Mouse (Mus musculus) megakaryocyte, embryonic 14.5 days (primary cell): Measurements from ENCODE around the gene Mllt10. TPM values are rescaled to one million over a fixed set of nuclear protein-coding genes. Genes with fewer than 3 reads are reported as not detected.

Experiments
- H3K27me3 ChIP-seq: replicated peaks from 2 replicates; pipeline ENCODE3; 2012; ENCODE audit warnings: inconsistent platforms
- H3K36me3 ChIP-seq: replicated peaks from 2 replicates; pipeline ENCODE3; 2012; ENCODE audit warnings: low read length, inconsistent platforms, mixed read lengths
- H3K4me1 ChIP-seq: 2 replicates; pipeline ENCODE4 v1.6.1; 2012; ENCODE audit warnings: inconsistent platforms
- H3K4me3 ChIP-seq: replicated peaks from 2 replicates; pipeline ENCODE3; 2012; ENCODE audit warnings: moderate library complexity, mild to moderate bottlenecking, inconsistent platforms
- H3K9me3 ChIP-seq: 2 replicates; pipeline ENCODE4 v1.6.1; 2012; ENCODE audit warnings: inconsistent platforms
- FLI1 ChIP-seq: IDR thresholded peaks from 2 replicates; pipeline ENCODE4 v1.6.1; 2012; ENCODE audit warnings: low read length, inconsistent platforms, mixed read lengths
- GATA1 ChIP-seq: IDR thresholded peaks from 3 replicates; pipeline ENCODE4 v1.6.1; 2012; ENCODE audit warnings: mixed read lengths, low read length, inconsistent platforms, borderline replicate concordance
- polyA plus RNA-seq: library from polyadenylated mRNA; stranded (reverse); fragments of >175 nt; gene quantifications from 2 replicates; pipeline ENCODE4 v1.2.3, GENCODE M21; 2012; ENCODE audit warnings: low replicate concordance; ENCODE audit not compliant: insufficient read depth

Gene Mllt10
- polyA plus RNA-seq, 1 experiment = 5.1 TPM

DNA sequence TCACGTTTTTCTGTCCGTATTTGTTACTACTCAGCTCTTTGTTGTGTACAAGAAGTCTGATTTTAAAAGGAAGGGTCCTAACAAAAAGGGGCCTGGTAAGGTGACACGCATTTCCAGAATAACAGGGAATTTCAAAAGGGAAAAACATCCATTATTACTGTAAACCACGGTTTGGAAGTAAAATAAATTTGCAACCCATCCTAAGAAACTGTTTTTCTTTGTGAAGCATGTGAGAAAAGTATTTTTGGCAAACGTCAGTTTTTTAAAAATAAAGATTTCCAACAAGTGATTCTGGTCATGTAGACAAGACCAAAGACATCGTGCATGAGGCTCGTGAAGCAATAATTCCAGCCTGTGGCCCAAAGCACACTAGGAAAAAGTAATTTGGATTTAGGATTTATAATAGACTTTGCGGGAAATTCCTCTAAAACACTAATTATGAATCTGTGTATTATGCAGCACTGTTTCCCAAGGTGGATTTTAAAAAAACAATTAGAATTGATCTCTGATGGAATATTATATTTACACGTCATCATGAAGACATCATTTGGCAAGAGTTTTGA, 3.2 kb downstream of the Mllt10 start:
- TF ChIP-seq FLI1 = no peak
- no peak for TF ChIP-seq GATA1
- H3K27me3 ChIP-seq = no peaks in the 10 kb centered on the region
- no peaks in the 10 kb centered on the region for H3K9me3 ChIP-seq
- H3K4me3 ChIP-seq = peak overlapping the region; percentile 98
- H3K4me1 ChIP-seq = peaks cover 21% of the 10 kb centered on the region; the same call in 1 of the 2 replicates
- H3K36me3 ChIP-seq = no peaks in the 10 kb centered on the region

DNA sequence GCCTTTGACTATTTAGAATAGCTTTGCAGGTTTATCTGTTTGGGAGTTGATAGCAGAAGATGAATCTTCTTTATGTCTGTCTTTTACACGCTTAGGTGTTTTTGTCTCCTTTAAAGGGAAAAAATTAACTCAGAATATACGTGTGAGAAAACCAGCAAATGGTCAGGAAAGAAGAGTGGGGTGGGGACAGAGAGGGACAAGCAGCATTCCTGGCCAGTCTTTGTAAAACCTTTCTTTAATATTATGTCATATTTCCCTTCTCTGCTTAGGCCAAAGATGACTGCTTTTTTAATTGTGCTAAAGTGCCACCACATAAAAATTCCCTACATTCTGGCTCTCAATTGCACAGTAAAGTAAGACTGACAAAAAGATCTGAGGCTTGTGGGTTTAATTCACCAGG, 4.0 kb downstream of the Mllt10 start:
- no peaks in the 10 kb centered on the region for H3K9me3 ChIP-seq
- no peaks in the 10 kb centered on the region for H3K36me3 ChIP-seq
- TF ChIP-seq FLI1 = no peak
- TF ChIP-seq GATA1 = no peak
- peaks cover 21% of the 10 kb centered on the region; the same call in 1 of the 2 replicates for H3K4me1 ChIP-seq
- H3K27me3 ChIP-seq = no peaks in the 10 kb centered on the region
- H3K4me3 ChIP-seq = no peak overlapping the region

DNA sequence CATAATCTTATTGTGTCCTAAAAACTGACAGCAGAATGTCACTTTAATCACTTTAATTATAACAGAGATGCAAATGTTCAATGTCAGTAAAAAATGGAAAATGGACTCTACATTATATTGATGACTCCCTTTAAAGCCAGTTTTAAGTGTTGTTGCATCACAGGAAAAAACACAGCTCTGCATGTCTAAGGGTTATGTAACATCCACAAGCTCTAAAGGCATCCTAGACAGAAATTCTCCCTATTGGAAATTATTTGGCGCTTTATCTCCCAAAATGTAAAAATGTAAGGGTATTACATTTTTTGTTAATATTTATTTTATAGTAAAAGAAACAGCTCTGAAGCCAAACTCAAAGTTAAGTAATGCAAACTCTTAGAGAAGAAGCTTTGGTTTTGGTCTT, 4.9 kb downstream of the Mllt10 start:
- Histone ChIP-seq H3K4me3 (no peak overlapping the region), H3K36me3 (no peaks in the 10 kb centered on the region), H3K4me1 (peaks cover 21% of the 10 kb centered on the region; the same call in 1 of the 2 replicates), H3K27me3 (no peaks in the 10 kb centered on the region), H3K9me3 (no peaks in the 10 kb centered on the region)
- TF ChIP-seq GATA1 (no peak), FLI1 (no peak)

DNA sequence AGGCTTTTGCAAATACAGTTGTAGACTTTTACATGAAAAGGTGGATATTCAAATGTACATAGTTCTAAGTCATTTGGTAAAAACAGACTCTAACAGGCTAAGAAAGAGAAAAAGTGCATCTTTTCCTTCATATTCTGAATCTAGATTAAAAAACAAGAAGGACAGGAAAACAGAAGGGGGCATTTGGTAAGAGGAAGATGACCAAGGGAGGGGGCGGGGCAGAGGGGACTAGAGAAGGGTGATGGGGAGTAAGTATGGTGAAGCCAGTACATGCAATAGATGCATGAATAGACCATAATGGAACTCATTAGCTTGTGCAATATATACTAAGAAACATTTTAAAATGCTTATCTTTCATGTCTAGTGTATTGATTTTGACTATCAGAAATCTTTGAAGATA, 5.4 kb downstream of the Mllt10 start:
- TF ChIP-seq FLI1 (no peak), GATA1 (no peak)
- H3K36me3 ChIP-seq = no peaks in the 10 kb centered on the region
- no peaks in the 10 kb centered on the region for H3K9me3 ChIP-seq
- H3K4me1 ChIP-seq = peaks cover 17% of the 10 kb centered on the region
- no peak overlapping the region for H3K4me3 ChIP-seq
- no peaks in the 10 kb centered on the region for H3K27me3 ChIP-seq

DNA sequence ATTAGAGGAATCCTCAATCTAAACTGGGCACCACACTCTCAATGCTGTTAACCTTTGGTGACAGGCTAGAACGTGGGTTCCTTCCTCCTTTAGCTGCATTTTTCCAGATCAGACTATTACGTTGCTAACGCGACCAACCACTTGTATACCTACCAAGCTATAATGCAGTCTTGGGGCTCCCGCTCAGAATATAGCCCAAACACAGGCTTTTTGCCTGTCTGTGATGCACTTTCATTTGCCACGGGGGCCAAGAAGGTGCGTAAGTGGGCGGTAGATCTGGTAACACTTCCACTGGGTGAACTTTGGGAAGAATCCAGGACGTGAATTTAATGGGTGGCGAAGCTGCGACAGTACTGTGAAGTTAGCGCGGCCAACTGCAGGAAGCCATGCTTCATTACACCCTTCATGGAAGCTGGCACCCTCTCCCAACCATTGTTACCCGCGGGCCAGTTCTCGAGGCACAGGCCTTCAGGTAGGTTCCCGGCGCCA, 8.8 kb downstream of the Mllt10 start:
- H3K4me3 ChIP-seq = peak overlapping the region; percentile 92
- peaks cover 22% of the 10 kb centered on the region for H3K36me3 ChIP-seq
- H3K9me3 ChIP-seq = no peaks in the 10 kb centered on the region
- no peak for TF ChIP-seq GATA1
- TF ChIP-seq FLI1 = no peak
- peaks cover 31% of the 10 kb centered on the region for H3K4me1 ChIP-seq
- no peaks in the 10 kb centered on the region for H3K27me3 ChIP-seq

DNA sequence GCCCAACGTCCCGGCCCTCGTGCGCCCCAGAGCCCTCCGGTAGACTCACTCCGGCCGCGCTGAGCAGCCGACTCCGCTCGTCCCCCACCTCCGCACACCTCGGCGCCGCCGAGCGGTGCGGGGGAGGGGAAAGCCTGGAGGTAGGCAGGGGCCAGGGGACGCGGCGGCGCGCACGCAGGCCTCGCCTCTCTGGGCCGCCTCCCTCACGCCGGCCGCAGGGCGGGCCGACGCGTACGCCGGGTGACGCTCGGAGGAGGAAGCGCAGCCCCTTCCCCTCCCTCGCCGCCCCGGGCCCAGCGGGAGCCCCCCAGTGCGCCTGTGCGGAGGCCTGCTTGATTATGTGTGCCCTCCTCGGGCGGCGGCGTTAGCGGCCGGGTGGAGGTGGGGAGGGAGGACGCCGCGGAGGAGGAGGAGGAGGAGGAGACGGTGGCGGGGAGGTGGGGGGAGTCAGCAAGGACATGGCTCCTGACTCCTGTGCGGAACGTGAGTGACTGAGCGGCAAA, 9.4 kb downstream of the Mllt10 start:
- TF ChIP-seq GATA1 (no peak), FLI1 (no peak)
- no peaks in the 10 kb centered on the region for H3K27me3 ChIP-seq
- H3K4me3 ChIP-seq = peak overlapping the region; percentile 92

DNA sequence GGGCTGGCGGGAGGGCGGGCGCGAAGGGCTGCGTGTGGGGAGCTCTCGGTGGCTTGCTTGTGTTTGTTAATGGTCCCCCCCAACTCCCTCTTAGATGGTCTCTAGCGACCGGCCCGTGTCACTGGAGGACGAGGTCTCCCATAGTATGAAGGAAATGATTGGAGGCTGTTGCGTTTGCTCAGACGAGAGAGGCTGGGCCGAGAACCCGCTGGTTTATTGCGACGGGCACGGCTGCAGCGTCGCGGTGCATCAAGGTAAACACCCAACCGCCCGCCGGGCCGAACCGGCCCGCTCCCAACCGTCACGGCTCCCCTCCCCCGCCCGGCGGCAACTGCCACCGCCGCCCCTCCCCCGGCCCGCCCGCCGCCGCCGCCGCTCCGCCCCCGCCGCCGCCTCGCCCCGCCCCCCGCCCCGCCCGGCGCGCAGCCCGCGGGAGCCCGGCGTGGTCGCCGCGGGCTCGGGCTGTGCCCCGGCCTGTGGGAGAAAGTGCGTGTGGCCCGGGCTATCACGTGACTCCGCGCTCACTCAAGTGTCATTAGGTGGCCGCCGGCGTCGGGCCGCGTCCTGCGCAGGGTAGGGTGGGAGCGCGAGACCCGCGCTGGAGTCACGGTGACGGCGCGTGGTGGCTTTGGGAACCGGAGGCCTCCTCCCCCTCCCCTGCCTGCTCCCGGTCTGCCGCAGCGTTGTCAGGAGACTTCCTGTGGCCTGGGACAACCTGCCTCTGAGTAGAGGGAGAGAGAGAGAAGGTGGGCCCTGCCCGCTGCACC, 10.1 kb downstream of the Mllt10 start:
- Histone ChIP-seq H3K36me3 (peaks cover 28% of the 10 kb centered on the region), H3K9me3 (no peaks in the 10 kb centered on the region), H3K4me1 (peaks cover 34% of the 10 kb centered on the region), H3K27me3 (no peaks in the 10 kb centered on the region), H3K4me3 (peak overlapping the region; percentile 92)
- no peak for TF ChIP-seq GATA1
- TF ChIP-seq FLI1 = no peak

More for the DNA sequence above, 9.4 kb downstream of the Mllt10 start:
- Histone ChIP-seq H3K4me1 (peaks cover 32% of the 10 kb centered on the region), H3K9me3 (no peaks in the 10 kb centered on the region), H3K36me3 (peaks cover 22% of the 10 kb centered on the region)

DNA sequence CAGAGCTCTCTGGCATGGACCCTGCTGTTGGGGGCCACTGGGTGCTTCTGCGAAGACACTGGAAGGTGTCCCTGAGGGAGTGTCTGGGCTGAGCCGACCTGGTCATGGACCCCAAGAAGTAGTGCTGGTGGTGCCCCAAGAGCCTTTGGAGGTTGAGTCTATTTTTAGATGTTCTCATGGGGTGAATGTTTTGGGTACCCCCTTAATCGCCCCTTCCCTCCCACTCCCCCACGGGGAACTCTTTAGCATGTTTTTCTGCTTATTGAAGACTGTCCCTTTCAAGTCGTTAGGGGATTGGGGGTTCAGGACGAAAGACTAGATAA, 10.6 kb downstream of the Mllt10 start:
- Histone ChIP-seq H3K4me3 (peak overlapping the region; percentile 92), H3K27me3 (no peaks in the 10 kb centered on the region), H3K4me1 (peaks cover 31% of the 10 kb centered on the region), H3K36me3 (peaks cover 29% of the 10 kb centered on the region), H3K9me3 (no peaks in the 10 kb centered on the region)
- no peak for TF ChIP-seq FLI1
- no peak for TF ChIP-seq GATA1

DNA sequence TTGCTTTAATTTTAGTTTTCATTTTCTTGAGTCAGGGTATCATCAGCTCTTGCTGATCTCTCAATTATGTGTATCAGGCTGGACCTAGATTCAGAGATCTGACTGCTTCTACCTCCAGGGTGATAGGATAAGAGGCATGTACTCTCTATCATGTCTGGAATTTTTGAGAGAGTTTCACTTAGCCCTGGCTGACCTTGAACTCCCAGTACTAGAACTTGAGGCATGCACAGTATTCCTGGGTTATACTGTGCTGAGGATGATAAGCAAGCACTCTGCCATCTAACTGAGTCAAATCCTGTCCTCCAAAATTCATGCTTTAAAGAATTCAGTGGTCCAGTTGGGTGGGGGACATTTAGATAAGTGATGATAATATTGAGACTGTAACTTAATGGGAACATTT, 11.4 kb downstream of the Mllt10 start:
- Histone ChIP-seq H3K4me3 (peak overlapping the region; percentile 92), H3K4me1 (peaks cover 31% of the 10 kb centered on the region), H3K9me3 (no peaks in the 10 kb centered on the region), H3K27me3 (no peaks in the 10 kb centered on the region), H3K36me3 (peaks cover 35% of the 10 kb centered on the region)
- TF ChIP-seq GATA1 (no peak), FLI1 (no peak)
